Mouse (Mus musculus) bone marrow macrophage, adult 2 months (primary cell): Measurements from ENCODE around the gene Hk3.

Experiments used
- CTCF ChIP-seq: IDR thresholded peaks from 2 replicates; pipeline ENCODE4 v1.5.1; 2012; ENCODE audit warnings: low read depth, mild to moderate bottlenecking, low read length, moderate library complexity
- POLR2A ChIP-seq: IDR thresholded peaks from 2 replicates; pipeline ENCODE4 v1.6.1; 2012; ENCODE audit warnings: mild to moderate bottlenecking, low read depth, low read length, borderline replicate concordance

- no peak for TF ChIP-seq CTCF
- TF ChIP-seq POLR2A: no peak
These were observed 18.8 kb upstream of the Hk3 start for GRCm38 (mm10) chr13:55040016-55040415.
